Mouse (Mus musculus): ENCODE measurements around the gene Ncoa4. TPM values are rescaled to one million over a fixed set of nuclear protein-coding genes. Genes with fewer than 3 reads are reported as not detected.
A peak's percentile ranks its signal among the peaks of the same experiment; 100 is the strongest.

Ncoa4 gene
- total RNA-seq, 1 experiment, result 89.6 TPM

- peak; percentile 73 for TF ChIP-seq ZNF384 (IDR thresholded peaks at IDR 0.05; ENCODE audit: low read depth, low read length)
- no peak for TF ChIP-seq CHD2 (IDR thresholded peaks at IDR 0.05; ENCODE audit: low read depth, low read length)
- TF ChIP-seq MAFK (IDR thresholded peaks at IDR 0.05; ENCODE audit: insufficient read depth, low read depth, low read length), result peak; percentile 3; the same call in 1 of the 2 replicates
- 0 out of 2 replicates have a peak, but pooled peaks have one; percentile 51 for TF ChIP-seq HCFC1 (IDR thresholded peaks at IDR 0.05; ENCODE audit: borderline replicate concordance, insufficient read depth, low read length)
- no peak for TF ChIP-seq ZC3H11A (IDR thresholded peaks at IDR 0.05; ENCODE audit: borderline replicate concordance, low read depth, low read length)
- peak overlapping the region; percentile 80 for H3K27ac ChIP-seq (ENCODE audit: insufficient read depth, low read depth, low read length, poor library complexity, severe bottlenecking)
- H3K4me1 ChIP-seq (ENCODE audit: control insufficient read depth in 2 of 2, insufficient read depth in 2 of 2, low read length in 2 of 2, poor library complexity in 1 of 2), result peaks cover 7 to 8% of the 10 kb centered on the region in 2 experiments; a peak in 2 of 4 replicates
- DNase-seq (ENCODE audit: low read depth, low spot score), result peak; percentile 90
- peak overlapping the region; percentile 66 for H3K9ac ChIP-seq (ENCODE audit: insufficient read depth, low read depth, low read length, poor library complexity, severe bottlenecking)
- no peaks in the 10 kb centered on the region for H3K36me3 ChIP-seq (ENCODE audit: control insufficient read depth, insufficient read depth, low read length, poor library complexity, severe bottlenecking)
- peak overlapping the region; percentile 60 to 67 for H3K4me3 ChIP-seq (ENCODE audit: insufficient read depth in 1 of 2, low read depth in 1 of 2, low read length in 2 of 2, poor library complexity in 1 of 2, severe bottlenecking in 1 of 2)
- no peaks in the 10 kb centered on the region for H3K9me3 ChIP-seq (ENCODE audit: control insufficient read depth, insufficient read depth, low read depth, low read length)
- in situ Hi-C loops (cut with MboI; ENCODE audit: low sequenced_read_pairs in 2 of 2, unreplicated experiment in 2 of 2), result no loop called here
These were observed 5.8 kb downstream of the Ncoa4 start for GRCm38 (mm10) chr14:32165278-32166061.

DNA sequence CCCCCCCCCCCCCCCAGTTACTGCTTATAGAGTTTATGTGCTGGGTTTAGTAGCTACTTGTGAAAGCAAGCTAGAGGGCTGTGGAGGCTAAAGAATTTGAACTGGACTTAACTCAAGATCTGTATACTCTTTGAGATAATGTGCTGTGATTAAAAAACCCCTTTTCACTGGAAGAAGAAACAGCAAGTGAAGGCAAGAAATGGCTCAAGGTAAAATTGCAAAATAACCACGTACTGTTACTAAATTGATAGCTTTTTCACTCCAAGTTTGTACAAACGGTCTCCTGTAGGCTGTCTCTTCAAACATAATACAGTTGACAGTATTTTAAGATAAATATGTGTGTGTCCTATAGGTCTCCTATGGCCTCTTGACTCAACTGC, 6.4 kb downstream of the Ncoa4 start:
- peaks cover 6 to 8% of the 10 kb centered on the region in 2 experiments; a peak in 2 of 4 replicates for H3K4me1 ChIP-seq (ENCODE audit: control insufficient read depth in 2 of 2, insufficient read depth in 2 of 2, low read length in 2 of 2, poor library complexity in 1 of 2)

GRCm38 (mm10) chr14:32166840-32167239, 7.2 kb downstream of the Ncoa4 start:
- no peak overlapping the region for H3K27ac ChIP-seq (ENCODE audit: insufficient read depth, low read depth, low read length, poor library complexity, severe bottlenecking)
- H3K4me1 ChIP-seq (ENCODE audit: control insufficient read depth in 2 of 2, insufficient read depth in 2 of 2, low read length in 2 of 2, poor library complexity in 1 of 2), result peaks cover 4 to 6% of the 10 kb centered on the region in 2 experiments; a peak in 2 of 4 replicates
- in situ Hi-C loops (cut with MboI; ENCODE audit: low sequenced_read_pairs in 2 of 2, unreplicated experiment in 2 of 2), result no loop called here
- no peak for DNase-seq (ENCODE audit: low read depth, low spot score)
- no peaks in the 10 kb centered on the region; the same call in 1 of the 2 replicates for H3K36me3 ChIP-seq (ENCODE audit: control insufficient read depth, insufficient read depth, low read length, poor library complexity, severe bottlenecking)
- no peak overlapping the region for H3K9ac ChIP-seq (ENCODE audit: insufficient read depth, low read depth, low read length, poor library complexity, severe bottlenecking)
- TF ChIP-seq MAFK (IDR thresholded peaks at IDR 0.05; ENCODE audit: insufficient read depth, low read depth, low read length) (no peak), ZNF384 (IDR thresholded peaks at IDR 0.05; ENCODE audit: low read depth, low read length) (no peak), HCFC1 (IDR thresholded peaks at IDR 0.05; ENCODE audit: borderline replicate concordance, insufficient read depth, low read length) (no peak), CHD2 (IDR thresholded peaks at IDR 0.05; ENCODE audit: low read depth, low read length) (no peak), ZC3H11A (IDR thresholded peaks at IDR 0.05; ENCODE audit: borderline replicate concordance, low read depth, low read length) (no peak)
- H3K4me3 ChIP-seq (ENCODE audit: insufficient read depth in 1 of 2, low read depth in 1 of 2, low read length in 2 of 2, poor library complexity in 1 of 2, severe bottlenecking in 1 of 2), result no peak overlapping the region
- H3K9me3 ChIP-seq (ENCODE audit: control insufficient read depth, insufficient read depth, low read depth, low read length), result no peaks in the 10 kb centered on the region

More for the DNA sequence above, 6.4 kb downstream of the Ncoa4 start:
- no peak for DNase-seq (ENCODE audit: low read depth, low spot score)
- in situ Hi-C loops (cut with MboI; ENCODE audit: low sequenced_read_pairs in 2 of 2, unreplicated experiment in 2 of 2), result no loop called here
- Histone ChIP-seq H3K9me3 (ENCODE audit: control insufficient read depth, insufficient read depth, low read depth, low read length) (no peaks in the 10 kb centered on the region), H3K9ac (ENCODE audit: insufficient read depth, low read depth, low read length, poor library complexity, severe bottlenecking) (no peak overlapping the region; the same call in 1 of the 2 replicates), H3K4me3 (ENCODE audit: insufficient read depth in 1 of 2, low read depth in 1 of 2, low read length in 2 of 2, poor library complexity in 1 of 2, severe bottlenecking in 1 of 2) (peak overlapping the region; percentile 60 to 67; a peak in 3 of 4 replicates), H3K27ac (ENCODE audit: insufficient read depth, low read depth, low read length, poor library complexity, severe bottlenecking) (no peak overlapping the region), H3K36me3 (ENCODE audit: control insufficient read depth, insufficient read depth, low read length, poor library complexity, severe bottlenecking) (no peaks in the 10 kb centered on the region; the same call in 1 of the 2 replicates)
- no peak for TF ChIP-seq ZNF384 (IDR thresholded peaks at IDR 0.05; ENCODE audit: low read depth, low read length)
- TF ChIP-seq MAFK (IDR thresholded peaks at IDR 0.05; ENCODE audit: insufficient read depth, low read depth, low read length), result no peak
- TF ChIP-seq HCFC1 (IDR thresholded peaks at IDR 0.05; ENCODE audit: borderline replicate concordance, insufficient read depth, low read length), result no peak
- no peak for TF ChIP-seq CHD2 (IDR thresholded peaks at IDR 0.05; ENCODE audit: low read depth, low read length)
- TF ChIP-seq ZC3H11A (IDR thresholded peaks at IDR 0.05; ENCODE audit: borderline replicate concordance, low read depth, low read length), result no peak

- H3K9ac ChIP-seq (ENCODE audit: insufficient read depth, low read depth, low read length, poor library complexity, severe bottlenecking), result no peak overlapping the region
- TF ChIP-seq HCFC1 (IDR thresholded peaks at IDR 0.05; ENCODE audit: borderline replicate concordance, insufficient read depth, low read length), result no peak
- TF ChIP-seq MAFK (IDR thresholded peaks at IDR 0.05; ENCODE audit: insufficient read depth, low read depth, low read length), result no peak
- no peak for TF ChIP-seq ZNF384 (IDR thresholded peaks at IDR 0.05; ENCODE audit: low read depth, low read length)
- no peak for TF ChIP-seq CHD2 (IDR thresholded peaks at IDR 0.05; ENCODE audit: low read depth, low read length)
- TF ChIP-seq ZC3H11A (IDR thresholded peaks at IDR 0.05; ENCODE audit: borderline replicate concordance, low read depth, low read length), result no peak
- H3K36me3 ChIP-seq (ENCODE audit: control insufficient read depth, insufficient read depth, low read length, poor library complexity, severe bottlenecking), result peaks cover 2% of the 10 kb centered on the region; the same call in 1 of the 2 replicates
- H3K27ac ChIP-seq (ENCODE audit: insufficient read depth, low read depth, low read length, poor library complexity, severe bottlenecking), result no peak overlapping the region
- no peak overlapping the region for H3K4me3 ChIP-seq (ENCODE audit: insufficient read depth in 1 of 2, low read depth in 1 of 2, low read length in 2 of 2, poor library complexity in 1 of 2, severe bottlenecking in 1 of 2)
- peaks cover 2 to 4% of the 10 kb centered on the region in 2 experiments; a peak in 2 of 4 replicates for H3K4me1 ChIP-seq (ENCODE audit: control insufficient read depth in 2 of 2, insufficient read depth in 2 of 2, low read length in 2 of 2, poor library complexity in 1 of 2)
- no peak for DNase-seq (ENCODE audit: low read depth, low spot score)
- in situ Hi-C loops (cut with MboI; ENCODE audit: low sequenced_read_pairs in 2 of 2, unreplicated experiment in 2 of 2), result no loop called here
- no peaks in the 10 kb centered on the region for H3K9me3 ChIP-seq (ENCODE audit: control insufficient read depth, insufficient read depth, low read depth, low read length)
These were observed 7.7 kb downstream of the Ncoa4 start for GRCm38 (mm10) chr14:32167326-32167725.
